Mouse (Mus musculus): ENCODE data around the gene Lpin2.

Lpin2 gene

GRCm38 (mm10) chr17:71203998-71204808, 21.8 kb downstream of the Lpin2 start:
- DNase-seq (ENCODE audit: low spot score): peak; percentile 46

GRCm38 (mm10) chr17:71204809-71205091, 22.4 kb downstream of the Lpin2 start:
- no peak for DNase-seq (ENCODE audit: low spot score)

GRCm38 (mm10) chr17:71206136-71206893, 24.0 kb downstream of the Lpin2 start:
- DNase-seq (ENCODE audit: low spot score): no peak

- DNase-seq (ENCODE audit: low spot score): peak; percentile 74
Observed at GRCm38 (mm10) chr17:71207268-71207667, 24.9 kb downstream of the Lpin2 start.

GRCm38 (mm10) chr17:71208376-71208775, 26.0 kb downstream of the Lpin2 start:
- DNase-seq (ENCODE audit: low spot score): no peak

- DNase-seq (ENCODE audit: low spot score): no peak
Observed at GRCm38 (mm10) chr17:71208921-71209320, 26.6 kb downstream of the Lpin2 start.

GRCm38 (mm10) chr17:71209936-71210335, 27.6 kb downstream of the Lpin2 start:
- no peak for DNase-seq (ENCODE audit: low spot score)

GRCm38 (mm10) chr17:71211962-71212646, 29.7 kb downstream of the Lpin2 start:
- no peak for DNase-seq (ENCODE audit: low spot score)

GRCm38 (mm10) chr17:71213666-71214065, 31.3 kb downstream of the Lpin2 start:
- DNase-seq (ENCODE audit: low spot score): no peak

- DNase-seq (ENCODE audit: low spot score): no peak
Observed at GRCm38 (mm10) chr17:71214514-71215240, 32.3 kb downstream of the Lpin2 start.

- no peak for DNase-seq (ENCODE audit: low spot score)
Observed at GRCm38 (mm10) chr17:71215241-71215839, 33.0 kb downstream of the Lpin2 start.

GRCm38 (mm10) chr17:71216263-71216662, 33.9 kb downstream of the Lpin2 start:
- no peak for DNase-seq (ENCODE audit: low spot score)

GRCm38 (mm10) chr17:71217111-71217685, 34.8 kb downstream of the Lpin2 start:
- DNase-seq (ENCODE audit: low spot score): no peak

GRCm38 (mm10) chr17:71221383-71221782, 39.0 kb downstream of the Lpin2 start:
- no peak for DNase-seq (ENCODE audit: low spot score)

- no peak for DNase-seq (ENCODE audit: low spot score)
Observed at GRCm38 (mm10) chr17:71223676-71224075, 41.3 kb downstream of the Lpin2 start.

- no peak for DNase-seq (ENCODE audit: low spot score)
Observed at GRCm38 (mm10) chr17:71224521-71224920, 42.2 kb downstream of the Lpin2 start.

GRCm38 (mm10) chr17:71225091-71225490, 42.7 kb downstream of the Lpin2 start:
- DNase-seq (ENCODE audit: low spot score): no peak

- no peak for DNase-seq (ENCODE audit: low spot score)
Observed at GRCm38 (mm10) chr17:71227128-71227895, 45.0 kb downstream of the Lpin2 start.

- DNase-seq (ENCODE audit: low spot score): no peak
Observed at GRCm38 (mm10) chr17:71228651-71229050, 46.3 kb downstream of the Lpin2 start.

GRCm38 (mm10) chr17:71230108-71230709, 47.8 kb downstream of the Lpin2 start:
- DNase-seq (ENCODE audit: low spot score): no peak
